Mouse (Mus musculus): ENCODE measurements around the gene Galnt10. TPM values are rescaled to one million over a fixed set of nuclear protein-coding genes. Genes with fewer than 3 reads are reported as not detected.

The Galnt10 gene
- total RNA-seq, 2 experiments from 2014 or later, result 47.0 to 51.6 TPM

DNA sequence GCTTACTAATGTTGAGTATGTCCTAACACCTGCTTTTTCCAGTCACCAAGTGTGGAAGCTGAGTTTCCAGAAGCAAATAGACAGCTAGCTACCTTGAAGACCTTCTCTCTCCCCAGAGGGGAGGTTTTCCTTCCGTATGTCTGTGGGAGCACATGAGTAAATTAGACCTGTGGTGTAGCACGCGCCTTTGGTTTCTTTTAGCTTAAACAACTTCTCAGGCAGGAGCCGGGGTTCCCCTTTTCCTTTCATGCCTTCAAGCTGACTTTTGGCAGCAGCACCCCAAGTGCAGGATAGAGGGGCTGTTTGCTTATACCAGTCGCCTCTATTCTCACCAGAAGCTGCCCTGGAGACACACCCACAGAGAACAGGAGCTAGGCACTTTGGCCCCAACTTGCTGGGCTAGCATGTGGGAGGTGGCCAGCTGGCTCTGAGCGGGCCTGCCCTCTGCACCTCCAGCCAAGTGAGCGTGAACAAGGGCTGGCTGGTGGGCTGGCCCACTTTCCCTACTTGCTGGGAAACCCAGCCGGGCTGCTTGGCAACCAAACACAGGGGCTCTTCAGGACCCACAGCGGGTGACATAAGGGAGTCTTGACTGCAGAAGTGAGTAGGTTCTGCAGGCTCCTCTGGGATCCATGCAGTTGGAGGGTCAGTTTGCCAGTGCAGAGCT is 82.2 kb downstream of the Galnt10 start:
- DNase-seq, result no peak

DNA sequence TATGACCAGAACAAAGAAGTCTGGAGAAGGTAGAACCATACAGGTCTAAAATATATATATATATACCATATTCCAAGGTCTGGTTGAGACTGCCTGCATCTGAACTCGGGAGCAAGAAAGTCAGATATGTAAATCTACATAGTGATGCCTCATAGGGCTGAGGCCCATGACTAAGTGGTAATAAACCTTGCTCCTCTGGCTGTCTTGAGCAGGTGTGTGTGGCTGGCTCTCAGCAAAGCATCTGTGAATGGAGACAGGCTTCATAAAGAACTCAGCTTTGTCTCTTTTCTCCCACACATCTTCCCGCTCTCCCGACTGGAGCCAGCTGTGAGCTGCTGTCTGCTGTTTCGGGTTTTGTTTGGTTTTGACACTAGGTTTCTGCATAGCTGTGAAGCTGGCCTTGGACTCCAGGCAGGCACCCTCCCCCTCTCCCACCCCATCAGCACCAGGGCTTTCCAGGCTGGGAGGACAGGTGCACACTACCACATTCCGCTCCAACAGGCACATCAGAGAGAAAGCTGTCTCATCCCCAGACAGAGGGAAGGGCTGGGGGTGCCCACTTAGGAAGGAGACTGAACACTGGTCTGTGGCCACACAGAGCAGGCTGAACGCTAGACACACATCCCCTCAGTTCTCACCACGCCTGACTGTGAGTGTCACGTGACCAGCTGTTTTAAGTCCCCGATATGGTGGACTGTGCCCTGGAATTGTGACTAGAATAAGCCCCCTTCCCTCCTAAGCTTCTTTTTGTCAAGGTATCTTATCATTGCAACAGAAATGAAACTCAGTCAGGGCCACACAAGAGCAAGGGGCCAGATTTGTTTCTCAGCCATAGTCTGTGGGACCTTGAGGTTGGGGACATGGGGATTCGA is 87.4 kb downstream of the Galnt10 start:
- no peak for DNase-seq

DNA sequence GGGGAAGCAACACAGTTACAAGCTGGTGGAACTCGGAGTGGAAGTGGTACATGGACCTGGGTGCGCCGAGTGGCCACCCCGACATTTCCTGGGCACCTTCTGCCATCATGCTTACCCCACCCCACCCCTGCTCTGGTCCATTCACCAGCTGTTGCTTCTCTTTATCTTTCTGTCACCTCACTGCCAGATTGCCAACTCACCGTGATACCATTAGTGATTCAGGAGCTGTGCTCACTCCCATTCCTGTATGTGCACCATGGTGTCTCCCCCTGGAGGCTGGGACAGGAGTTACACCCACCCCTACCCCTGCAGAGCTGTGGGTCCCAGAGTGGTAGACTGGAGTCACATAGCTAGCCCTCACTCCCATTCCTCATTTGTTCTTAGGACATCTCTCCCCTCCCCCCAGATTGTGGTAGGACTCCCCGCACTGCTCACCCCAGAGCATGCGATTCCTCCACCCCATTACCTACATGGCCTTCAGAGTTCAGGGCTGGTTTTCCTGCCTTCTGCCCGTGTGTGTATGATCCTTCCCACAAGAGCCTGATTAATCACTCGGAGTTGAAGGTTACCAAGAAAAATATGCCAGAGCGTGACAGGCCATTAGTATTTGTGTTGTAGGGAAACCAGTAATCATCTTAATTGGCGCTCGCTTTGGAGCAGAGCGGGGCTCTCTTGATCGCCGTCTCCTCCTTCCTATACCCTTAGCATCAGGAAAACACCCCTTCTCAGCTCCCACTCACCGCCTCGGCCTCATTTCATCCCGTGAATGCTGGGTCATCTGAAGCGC is 102.2 kb downstream of the Galnt10 start:
- peak; percentile 59 to 74 for DNase-seq

DNA sequence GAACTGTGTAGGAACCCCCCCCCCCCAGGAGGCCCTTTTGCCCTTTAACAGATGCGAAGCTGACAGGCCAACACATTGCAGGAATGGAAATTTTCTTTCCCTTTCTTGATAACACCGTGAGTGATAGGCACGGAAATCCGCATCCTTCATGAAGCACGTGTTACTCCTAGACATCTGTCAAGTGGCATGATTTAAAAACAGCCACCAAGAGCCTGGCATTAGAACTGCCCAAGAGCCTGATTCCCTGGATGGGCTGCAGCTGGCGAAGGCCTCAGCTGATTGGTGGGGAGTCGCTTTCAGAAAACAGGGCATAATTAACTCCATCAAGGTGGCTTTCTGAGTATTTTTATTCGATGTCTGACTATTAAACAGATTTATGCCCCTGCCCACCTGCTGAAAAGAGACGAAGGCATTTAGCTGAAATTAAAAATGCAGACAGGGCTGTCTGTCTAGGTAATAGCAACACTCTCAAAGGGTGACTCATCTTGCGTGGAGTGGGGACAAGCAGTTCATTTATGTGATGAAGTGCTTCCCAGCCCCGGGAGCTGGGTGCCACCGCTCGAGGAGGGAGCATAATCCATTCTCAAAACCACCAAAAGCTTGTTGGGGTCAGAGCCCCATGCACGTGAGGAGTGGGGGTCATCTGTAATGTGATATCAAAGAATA is 108.4 kb downstream of the Galnt10 start:
- DNase-seq, result no peak

DNA sequence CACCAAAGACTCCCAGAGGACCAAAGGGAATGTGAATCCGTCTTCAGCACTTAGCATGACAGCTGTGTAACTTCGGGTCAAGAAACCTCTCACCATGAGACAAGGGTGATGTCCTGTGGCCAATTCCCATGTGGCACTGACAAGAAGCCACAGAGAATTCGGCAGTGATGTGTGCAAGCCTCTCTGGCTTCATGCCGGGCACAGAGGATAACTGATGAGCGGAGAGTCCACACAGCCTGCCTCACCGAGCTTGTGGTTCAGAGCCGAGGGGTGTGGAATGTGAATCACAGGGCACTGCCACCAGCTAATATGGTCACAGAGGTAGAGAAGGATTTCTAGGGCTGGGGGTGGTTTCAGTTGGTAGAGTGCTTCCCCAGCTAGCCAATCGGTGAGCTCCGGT is 113.4 kb downstream of the Galnt10 start:
- DNase-seq, result no peak

DNA sequence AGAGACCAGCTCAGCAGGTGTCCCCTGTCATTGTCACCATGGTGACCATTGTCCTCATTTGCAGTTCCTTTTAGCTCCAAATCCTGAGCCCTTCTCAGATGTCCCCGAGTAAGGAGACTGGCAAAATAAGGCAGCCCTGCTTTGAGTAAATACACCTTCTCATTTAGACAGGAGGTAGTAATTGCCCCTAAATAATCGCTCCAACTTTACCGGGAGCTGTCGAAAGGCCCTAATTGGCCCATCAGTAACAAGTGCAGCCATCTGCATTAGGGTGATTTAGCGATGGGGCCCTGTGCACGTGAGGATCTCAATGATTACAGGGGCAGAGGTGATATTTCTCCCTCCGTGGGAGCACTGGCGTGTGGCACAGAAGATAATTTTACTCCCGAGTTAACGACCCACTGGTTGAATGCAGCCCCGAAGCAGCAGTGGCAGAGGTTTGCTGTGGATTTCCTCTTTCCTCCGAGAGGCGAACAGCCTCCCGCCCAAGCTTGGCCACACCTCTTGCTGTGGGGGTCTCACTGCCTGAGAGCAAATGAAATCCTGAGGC is 115.3 kb downstream of the Galnt10 start:
- DNase-seq, result no peak

DNA sequence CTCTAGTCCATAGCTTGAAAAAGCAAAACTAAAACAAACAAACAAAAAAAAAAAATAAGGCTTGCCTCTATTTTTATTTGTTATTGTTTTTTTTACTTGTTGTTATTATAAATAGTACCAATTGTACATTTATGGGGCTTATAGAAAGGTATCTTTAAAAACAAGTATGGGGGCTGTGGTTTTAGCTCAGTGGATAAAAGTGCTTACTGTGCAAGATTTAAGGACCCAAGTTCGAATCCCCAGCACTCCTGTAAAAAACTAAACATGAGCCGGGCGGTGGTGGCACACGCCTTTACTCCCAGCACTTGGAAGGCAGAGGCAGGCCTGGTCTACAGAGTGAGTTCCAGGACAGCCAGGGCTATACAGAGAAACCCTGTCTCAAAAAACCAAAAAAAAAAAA is 116.1 kb downstream of the Galnt10 start:
- DNase-seq, result no peak

DNA sequence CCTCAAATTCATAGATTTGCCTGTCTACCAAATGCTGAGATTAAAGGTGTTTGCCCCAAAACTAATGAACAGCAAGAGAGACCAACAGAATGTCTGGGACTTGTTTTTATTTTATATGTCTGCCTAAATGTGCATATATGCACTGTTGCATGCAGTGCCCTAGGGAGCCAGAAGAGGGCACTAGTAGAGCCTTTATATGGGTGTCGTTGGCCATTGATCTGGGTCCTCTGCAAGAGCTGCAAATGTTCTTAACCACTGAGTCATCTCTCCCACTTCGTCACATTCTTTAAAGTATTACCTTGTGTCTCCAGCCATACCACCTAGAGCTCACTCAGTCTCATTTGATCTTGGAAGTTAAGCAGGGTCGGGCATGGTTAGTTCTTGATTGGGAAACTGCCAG is 118.9 kb downstream of the Galnt10 start:
- DNase-seq, result no peak

DNA sequence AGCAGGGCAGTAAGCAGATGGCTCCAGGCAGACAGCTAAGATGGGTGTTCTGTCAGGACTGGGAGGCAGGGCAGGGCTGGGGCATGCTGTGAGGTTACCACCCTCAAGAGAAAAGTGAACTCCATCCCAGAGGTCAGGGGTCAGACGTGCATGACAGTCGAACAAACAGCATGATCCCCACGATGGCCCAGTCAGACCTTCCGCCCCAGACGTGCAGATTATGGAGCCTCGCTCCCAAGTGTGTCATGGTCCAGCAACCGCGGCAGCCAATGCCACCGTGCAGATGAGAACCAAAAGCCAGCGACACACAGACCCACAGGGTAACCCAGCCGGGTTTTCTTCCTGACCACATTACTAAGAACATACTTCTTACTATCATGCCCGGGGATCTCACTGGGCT is 121.4 kb downstream of the Galnt10 start:
- no peak for DNase-seq

DNA sequence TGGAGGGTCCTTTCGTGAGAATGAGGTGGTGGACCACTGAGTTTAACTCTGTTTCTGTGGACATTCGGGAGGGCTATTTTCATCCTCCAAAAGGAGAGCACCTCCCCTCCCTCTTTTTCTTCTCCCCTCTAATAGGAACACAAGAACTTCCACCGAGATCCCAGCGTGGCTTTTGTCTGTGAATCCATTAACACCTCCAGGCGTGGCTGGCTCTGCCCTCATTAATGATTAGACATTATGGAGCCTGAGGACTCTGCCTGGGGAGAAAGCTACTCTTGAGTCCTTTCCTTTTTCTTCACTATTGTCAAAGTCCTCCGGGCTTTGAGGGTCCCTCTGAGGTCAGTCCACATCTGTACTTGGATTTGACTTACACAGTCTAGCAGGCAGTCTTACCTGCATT is 121.9 kb downstream of the Galnt10 start:
- no peak for DNase-seq

DNA sequence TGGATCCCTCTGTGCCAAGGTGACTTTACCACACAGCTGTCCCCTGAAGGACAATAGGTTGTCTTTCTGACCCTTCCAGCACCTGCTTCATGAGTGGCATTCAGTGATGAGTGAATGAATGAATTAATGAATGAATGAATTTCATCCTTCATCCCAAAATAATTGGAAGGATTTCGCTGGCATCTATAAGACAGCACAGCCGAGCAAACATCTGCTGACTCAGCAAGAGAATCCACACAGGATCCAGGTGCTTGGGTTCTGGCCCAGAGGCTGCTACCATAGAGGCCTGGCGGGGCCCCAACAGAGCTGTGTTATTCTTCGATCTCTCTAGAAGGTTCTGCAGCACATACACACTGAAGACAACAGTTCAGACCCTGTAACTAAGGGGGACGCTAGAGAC is 125.5 kb downstream of the Galnt10 start:
- no peak for DNase-seq

DNA sequence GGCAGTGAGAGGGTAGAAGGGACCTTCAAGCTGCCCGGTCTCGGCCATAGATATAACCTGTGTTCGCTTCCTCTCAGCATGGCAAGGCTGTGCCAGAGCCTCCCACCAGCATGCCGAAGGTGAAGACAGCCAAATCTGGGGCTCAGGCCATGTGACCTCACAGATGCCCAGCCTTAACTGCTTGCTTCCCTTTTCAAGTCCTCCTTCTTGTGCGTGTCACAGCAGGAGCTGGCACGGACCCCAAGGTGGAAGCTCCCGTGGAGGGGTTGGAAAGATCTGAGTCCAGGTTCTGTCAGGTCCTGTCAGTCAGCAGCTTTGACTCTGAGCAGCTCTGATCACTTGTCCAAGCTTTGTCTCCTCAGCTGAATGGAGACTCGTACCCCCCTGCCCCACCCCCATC is 126.4 kb downstream of the Galnt10 start:
- DNase-seq, result no peak

DNA sequence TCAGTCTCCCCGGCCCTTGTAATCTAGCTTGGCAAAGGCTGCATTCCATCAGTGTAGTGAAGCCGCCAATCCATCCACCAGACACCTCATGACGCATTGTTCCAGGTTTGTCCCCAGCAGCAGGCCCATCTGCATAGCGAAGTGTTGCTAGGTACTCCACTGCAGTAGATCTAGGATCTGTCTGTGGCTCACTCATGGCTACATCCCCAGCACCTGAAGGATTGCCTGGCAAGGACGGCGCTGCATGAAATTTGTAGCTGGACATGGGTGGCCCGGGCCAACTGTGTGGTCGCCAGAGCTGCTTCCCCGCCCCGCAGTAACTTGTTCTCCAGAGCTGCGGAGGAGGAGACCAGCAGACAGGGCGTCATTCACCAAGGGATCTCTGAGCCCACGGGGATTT is 128.2 kb downstream of the Galnt10 start:
- no peak for DNase-seq

DNA sequence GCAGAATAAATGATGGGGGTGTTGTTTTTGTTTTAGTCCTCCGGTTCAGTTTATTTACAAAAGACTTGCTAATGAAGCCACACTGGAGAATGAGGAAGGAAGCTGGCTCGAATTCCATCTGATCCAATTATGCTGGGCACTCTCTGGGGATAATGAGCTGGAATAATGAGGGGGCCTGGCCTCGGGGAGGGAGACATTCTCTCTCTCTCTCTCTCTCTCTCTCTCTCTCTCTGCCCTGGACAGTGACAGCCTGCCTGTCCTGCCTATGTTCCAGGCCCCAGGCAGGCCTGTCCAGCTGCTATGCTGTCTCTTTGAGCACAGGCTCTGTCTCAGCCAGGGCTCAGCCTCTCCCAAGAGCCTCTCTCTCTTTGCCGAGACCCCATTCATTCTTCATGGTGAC is 128.7 kb downstream of the Galnt10 start:
- no peak for DNase-seq

DNA sequence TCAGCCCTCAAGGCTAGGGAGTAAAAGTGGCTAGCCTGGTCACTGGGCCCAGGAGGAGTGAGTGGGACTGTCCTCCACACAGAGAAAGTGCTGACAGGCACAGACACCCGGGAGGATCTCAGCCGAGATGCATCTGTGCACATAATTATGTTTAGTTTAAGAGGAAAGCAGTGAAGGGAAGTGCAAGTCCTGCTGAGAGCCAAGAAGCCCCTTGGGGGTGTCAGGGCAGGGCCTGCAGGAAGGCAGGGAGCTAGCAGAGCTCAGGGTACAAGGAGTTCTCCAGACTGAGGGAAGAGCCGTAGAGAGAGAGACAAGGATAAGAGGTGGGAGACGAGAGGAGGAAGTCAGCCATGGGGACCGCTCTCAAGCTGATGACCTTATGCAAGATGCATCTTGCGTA is 130.6 kb downstream of the Galnt10 start:
- DNase-seq, result no peak

DNA sequence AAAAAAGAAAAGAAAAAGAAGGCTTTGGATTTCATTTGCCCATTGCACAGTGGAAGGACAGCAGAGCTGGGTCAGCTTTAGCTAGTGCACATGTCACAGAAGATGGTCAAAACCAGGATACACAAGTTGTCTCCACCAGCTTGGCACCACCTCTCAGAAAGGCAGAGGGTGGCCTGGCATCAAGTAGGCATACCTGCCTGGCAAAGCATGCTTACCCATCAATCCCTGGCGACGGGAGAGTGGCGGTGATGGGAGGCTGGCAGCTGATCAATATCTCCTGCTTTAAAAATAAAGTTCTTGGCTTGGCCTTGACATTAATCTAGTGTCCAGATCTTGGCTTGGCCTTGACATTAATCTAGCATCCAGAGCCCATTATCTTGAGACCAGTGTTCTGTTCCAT is 131.3 kb downstream of the Galnt10 start:
- peak in 1 of 2 experiments; percentile 11 for DNase-seq

DNA sequence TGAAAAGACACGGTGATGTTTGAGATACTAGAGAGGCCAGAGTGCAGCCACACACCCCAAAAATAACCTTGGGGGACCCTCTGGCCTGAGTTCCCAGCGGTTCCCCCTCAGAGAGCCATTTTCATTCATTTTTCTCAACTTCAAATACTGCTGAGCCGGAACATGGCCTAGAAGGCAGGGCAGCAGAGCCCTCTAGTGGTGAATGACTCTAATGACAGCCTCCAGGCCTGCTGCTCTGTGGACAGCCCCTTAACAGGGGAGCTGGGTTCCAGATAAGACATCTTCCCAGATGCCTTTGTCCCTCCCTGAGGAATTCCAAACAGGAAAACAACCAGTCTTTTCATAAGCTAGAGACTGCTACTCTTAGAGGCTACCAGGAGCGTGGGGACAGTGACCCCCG is 133.1 kb downstream of the Galnt10 start:
- peak; percentile 43 to 66 for DNase-seq

DNA sequence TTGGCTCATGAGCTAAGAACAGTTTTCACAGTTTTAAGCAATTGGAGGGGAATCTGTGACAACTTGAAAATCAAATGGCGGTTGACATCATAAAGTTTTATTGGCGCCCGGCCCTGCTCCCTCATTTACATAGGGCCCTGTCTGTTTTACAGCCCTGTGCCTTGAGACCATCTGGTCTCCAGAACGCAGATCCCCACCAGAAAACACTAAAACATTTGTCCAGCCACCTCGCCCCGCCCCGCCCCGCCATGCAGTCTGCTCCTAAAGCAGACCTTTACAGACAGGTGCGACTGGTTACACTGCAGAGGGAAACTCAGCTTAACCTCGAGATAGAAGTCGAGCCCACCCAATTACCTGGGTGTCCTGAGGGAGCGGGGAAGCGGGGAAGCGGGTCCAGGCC is 134.6 kb downstream of the Galnt10 start:
- no peak for DNase-seq

DNA sequence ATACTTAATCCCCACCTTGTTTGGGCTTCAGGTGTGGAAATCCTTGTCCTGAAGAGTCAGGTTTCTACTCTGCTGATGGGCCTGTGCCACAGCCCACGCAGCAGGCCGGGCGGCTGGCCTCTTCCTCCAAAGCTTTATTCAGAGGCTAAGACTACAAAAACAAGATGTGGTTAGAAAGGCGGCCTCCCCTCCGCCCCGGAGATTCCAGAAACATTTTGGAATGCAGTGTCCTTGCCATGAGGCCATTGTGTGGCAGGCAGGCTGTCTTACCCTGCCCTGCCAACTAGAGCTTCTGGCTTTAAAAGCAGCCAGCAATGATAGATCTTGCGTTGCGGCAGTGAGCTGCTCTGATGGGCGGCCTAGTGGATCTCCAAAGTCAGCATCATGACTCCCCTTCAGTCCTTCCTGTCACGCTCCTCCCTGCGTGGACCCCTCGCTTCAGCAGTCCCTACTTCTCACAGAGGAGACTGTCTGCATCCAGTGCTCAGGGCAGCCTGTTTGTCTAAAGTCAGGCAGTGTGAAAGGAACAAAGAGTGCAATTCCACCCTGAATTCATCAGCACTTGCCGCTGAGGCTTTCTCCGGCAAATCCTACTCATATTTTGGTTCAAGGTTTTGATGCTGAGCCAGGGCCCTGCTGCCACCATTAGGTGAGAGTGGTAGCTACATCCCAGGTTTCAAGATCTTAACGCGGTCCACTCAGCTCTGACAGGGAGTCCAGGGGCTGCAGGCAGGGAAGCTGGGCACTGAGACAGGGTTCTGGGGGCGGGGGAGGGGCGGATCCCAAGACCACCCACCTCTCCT is 141.6 kb downstream of the Galnt10 start:
- peak; percentile 42 to 52 for DNase-seq

DNA sequence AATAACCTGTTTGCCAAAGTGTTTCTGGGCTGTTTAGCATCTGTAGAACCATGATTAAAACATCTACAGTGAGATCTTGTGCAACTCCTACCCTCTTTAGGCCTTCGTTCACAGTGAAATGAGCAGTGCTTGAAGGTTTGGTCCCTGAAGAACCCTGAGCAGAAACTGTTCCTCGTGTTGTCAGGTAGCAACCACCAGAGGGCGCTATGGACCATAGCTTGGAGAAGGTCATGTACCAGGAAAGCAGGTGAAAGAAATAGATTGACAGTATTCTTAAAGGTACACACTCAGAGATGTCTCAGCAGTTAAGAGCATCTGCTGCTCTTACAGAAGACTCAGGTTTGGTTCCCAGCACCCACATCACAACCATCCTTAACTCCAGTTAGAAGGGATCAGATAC is 142.7 kb downstream of the Galnt10 start:
- DNase-seq, result peak; percentile 66 to 79

DNA sequence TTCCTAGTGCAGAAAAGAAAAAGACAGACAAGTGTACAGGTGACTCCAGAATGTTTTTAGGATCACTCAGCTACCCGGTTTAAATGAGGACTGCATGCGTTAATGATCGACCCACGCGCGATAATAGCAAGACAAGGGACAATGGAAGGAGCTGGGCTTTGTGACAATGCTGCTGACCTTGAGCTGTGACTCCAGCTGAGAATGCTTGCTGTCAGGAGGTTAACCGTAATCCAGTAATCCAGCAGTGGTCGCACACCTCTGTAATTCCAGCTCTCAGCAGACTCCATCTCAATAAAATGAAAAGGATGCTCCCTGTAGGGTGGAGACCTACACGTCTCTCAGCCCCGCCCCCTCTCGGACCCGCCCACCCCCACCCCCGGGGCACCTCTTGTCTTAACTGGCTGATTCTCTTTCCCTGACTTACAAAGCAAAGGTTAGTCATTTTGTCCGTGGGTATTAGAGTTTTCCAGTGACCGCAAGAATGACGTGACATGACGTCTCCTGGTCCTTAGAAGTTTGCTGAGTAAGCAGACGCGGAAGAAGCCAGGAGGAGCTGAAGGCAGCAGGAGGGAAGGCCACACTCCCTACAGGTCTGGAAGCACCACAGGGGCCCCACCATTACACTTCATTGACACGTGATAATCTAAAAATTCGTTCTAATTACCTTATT is 145.8 kb downstream of the Galnt10 start:
- DNase-seq, result peak in 1 of 2 experiments; percentile 10
